Mouse (Mus musculus) lung, postnatal 14 days (tissue): ENCODE data around the gene Zfp444.

Source experiments
- DNase-seq: peaks from one replicate; pipeline ENCODE4 v3.0.0; 2021

Zfp444 gene

GRCm38 (mm10) chr7:6172006-6172649, at the start of gene Zfp444:
Zfp444 (plus strand) TSS chr7:6172226.
- peak; percentile 99 for DNase-seq

DNA sequence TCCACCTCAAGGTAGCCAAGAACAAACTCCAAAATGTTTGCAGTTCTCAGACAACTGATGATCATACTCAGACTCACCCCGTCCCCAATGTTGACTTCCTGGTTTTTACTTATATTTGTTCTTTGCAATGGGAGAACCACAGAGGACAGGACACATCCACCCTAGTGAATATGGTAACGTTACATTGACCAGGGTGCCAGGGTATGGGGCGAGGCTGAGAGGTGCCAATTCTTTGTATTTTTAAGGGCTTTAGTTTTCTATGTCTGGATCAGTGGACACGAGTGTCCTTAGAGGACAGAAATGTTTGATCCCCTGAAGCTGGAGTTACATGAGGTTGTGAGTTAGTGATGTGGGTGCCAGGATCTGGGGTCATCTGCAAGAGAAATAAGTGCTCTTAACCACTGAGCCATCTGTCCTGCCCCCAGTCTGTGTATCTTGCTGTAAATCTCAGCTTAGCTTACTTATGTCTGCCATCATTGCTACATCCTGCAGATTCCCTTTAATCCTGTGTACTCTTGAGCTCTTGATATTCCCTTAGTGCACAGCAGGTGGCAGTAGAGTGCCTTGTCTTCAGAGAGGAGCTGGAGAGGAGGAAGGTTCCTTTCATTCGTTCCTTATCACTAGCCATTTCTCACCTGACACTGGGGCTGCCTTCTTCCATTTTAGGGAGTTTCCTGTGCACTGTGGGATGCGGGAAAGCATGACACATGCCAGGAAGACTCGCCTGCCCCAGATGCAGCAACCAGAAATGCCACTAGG, 45.2 kb upstream of the Zfp444 start:
- DNase-seq: peak; percentile 87

DNA sequence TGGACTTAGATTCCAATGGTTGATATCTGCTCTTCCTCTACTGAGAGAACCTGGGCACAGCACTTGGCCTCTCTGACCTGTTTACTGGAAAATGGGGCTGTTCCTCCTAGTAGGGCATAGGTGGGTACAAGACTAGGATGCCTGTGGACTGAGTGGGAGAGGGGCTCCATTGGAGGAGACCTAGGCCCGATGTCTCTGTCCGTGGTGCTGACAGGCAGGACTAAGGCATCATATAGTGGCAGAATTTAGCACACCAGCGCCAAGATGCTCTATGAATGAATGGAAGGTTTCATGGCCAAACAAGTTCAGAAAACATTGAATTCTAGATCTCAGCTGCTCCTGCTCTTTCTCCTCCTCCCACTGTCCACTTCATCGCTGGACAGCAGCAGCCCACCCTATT, 41.7 kb upstream of the Zfp444 start:
- DNase-seq: no peak

DNA sequence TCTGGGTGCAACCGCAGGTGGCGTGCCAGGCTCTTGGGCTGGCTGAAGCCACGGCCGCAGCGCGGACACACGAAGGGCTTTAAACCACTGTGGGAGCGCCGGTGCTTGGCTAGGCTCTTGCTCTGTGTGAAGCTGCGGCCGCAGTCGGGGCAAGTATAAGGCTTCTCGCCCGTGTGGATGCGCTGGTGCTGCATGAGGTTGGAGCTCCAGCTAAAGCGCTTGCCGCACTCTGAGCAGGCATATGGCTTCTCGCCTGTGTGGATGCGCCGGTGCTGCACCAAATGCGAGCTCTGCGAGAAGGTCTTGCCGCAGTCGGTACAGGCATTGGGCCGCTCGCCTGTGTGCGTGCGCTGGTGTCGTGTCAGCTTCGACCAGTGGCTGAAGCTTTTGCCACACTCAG, 39.4 kb upstream of the Zfp444 start:
- DNase-seq: no peak

GRCm38 (mm10) chr7:6136497-6136896, 35.5 kb upstream of the Zfp444 start:
- DNase-seq: no peak

DNA sequence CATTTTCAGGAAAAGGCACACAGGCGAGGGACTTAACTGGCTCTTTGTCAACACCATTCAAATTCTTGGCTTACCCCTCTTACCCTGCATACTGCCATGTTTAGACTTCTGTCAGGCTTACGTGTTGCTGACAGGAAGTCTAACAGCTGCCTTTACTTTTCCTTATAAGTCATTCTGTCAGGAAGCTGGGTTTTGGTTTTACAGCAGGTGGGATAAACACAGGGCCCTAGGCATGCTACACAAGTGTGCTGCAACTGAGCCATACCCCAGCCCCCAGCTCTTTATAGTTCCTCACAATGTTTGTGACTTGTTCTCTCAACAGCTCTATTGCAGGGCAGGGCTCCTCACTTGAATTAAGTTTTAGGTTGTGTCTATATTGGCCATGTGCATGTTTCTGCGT, 32.7 kb upstream of the Zfp444 start:
- DNase-seq: no peak

- no peak for DNase-seq
These were observed 28.0 kb upstream of the Zfp444 start for GRCm38 (mm10) chr7:6143991-6144531.

DNA sequence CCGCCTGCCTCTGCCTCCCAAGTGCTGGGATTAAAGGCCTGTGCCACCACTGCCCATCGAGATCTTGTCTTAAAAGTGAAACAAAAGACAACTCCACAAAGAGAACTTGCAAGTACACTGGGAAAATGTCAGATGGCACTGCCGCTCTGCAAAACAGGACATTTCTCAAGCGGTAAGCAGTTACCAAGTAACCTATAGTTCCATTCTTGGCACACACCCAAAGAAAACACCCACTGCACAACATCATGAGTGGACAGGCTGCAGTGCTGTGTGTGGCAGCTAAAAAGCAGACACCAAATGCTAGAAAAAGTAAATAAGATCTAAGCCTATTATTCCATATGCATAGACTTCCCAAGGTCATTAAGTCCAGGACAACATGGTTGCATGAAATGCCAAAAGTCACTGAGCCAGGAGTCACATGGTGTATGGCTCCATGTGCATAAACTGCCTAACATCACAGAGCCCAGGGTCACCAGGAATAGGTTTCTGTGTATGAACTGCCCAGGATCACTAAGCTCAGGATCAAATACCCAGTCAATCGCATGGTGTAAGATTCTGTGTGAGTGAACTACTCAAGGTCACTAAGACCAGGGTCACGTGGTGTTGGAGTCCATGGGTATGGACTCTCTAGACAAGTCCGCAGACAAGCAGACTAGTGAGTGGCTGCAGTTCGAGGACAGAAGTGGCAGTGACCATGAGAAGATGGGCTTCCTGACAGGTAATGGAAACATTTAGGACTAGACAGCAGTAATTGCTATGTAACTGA, 26.4 kb upstream of the Zfp444 start:
- no peak for DNase-seq

DNA sequence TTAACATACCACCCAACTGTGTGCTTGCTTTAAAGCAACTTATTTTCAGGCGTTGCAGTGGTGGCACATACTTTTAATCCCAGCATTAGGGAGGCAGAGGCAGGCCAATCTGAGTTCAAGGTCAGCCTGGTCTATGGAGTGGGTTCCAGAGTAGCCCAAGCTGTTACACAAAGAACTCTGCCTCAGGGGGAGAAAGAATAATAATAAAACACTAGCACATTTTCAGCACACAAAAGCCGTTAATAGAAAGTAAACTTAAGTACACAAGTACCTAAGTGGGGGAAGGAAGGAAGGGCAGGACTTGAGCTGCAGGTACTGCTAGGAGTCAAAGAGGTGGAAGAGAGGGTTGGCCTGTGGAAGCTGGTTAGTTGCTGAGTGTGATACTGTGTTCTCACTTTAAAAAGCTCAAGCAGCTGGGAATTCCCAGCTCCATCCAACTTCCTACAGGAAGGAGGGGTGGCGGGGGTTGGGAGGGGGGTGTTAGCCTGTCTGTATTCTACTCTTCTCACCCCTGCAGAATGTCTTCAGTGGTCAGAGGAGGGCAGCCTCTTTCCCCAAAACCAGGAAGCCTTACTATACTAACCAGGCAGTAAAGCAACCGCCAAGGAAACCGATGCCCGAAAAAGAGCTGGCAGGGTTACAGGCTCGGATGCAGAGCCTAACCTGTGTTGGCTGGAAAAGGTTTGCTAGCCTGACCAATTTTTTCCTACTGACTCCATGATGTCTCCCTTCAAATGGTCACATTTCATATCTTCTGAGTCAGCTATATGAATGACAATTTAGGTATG, 25.6 kb upstream of the Zfp444 start:
- DNase-seq: no peak

DNA sequence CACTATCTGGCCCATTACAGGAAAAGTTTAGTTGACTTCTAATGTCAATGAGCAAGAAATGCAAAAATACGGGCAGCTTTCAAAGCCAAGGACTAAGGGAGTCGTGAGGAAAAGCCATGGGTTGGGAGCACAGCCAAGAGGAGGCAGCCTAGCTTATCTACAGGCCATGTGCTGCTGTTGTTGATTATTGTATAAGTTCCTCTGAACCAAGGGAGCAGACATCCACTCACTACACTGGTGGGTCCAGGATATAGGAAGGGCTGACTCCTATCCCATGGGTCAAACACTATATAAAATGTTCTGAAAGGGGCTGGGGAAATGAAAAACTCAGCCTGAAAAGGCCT, 25.1 kb upstream of the Zfp444 start:
- DNase-seq: no peak

DNA sequence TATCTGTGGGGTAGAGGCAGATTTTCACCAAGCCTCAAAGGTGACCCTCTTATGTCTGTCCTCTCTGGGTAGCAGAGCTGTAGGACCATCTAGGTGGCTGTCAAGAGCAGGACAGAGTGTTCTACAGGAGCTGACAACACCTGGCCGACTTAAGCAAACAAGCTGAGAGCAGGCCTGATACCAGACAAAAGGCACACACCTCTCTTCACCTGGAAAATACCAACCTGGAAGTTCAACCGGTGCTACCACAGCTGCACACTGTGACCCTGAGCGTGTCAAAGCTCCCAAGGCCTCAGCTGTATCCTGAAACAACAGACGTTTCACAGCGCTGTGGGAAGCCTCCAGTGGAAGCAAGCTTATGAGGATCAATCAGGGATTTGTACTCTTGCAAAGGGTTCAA, 24.3 kb upstream of the Zfp444 start:
- no peak for DNase-seq

- DNase-seq: no peak
These were observed 20.8 kb upstream of the Zfp444 start for GRCm38 (mm10) chr7:6151266-6151665.

- no peak for DNase-seq
These were observed 20.0 kb upstream of the Zfp444 start for GRCm38 (mm10) chr7:6152036-6152435.

DNA sequence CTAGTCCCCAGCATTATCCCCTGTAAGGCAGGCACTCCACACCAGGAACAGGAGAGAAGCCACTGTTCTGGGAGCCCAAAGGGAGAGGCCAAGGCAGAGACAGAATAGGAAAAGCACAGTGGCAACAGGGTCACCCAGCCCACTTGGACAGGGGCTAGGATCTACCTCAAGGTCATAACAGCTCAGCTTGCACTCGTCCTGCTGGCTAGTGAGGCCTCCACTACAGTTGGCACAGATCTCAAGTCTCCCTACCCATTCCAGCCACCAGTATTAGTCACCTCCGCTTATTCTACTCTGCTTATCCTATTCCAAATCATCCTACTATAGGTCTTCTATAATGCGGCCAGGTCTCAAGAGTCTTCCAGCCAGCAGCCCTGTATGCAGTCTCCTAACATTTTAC, 18.9 kb upstream of the Zfp444 start:
- DNase-seq: no peak

DNA sequence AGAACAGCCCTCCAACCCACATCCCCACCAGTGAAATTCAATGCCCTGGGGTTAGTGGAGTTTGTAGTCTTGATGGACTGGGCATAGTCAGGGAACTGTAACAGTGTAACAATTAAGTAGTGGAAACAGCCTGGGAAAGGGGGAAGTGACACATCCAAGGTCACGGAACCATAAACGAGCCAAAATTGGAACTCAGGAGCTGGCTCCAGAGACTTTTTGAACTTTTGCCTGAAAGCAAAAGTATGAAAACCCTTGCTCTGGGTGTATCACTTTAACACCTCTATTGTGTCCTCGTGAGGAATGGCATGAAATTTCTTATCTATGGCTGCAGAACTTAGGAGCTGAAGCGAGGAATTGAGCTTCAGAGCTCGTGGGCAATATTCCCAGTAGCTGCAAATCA, 17.9 kb upstream of the Zfp444 start:
- DNase-seq: no peak

- peak; percentile 85 for DNase-seq
These were observed 16.8 kb upstream of the Zfp444 start for GRCm38 (mm10) chr7:6155031-6155872.

DNA sequence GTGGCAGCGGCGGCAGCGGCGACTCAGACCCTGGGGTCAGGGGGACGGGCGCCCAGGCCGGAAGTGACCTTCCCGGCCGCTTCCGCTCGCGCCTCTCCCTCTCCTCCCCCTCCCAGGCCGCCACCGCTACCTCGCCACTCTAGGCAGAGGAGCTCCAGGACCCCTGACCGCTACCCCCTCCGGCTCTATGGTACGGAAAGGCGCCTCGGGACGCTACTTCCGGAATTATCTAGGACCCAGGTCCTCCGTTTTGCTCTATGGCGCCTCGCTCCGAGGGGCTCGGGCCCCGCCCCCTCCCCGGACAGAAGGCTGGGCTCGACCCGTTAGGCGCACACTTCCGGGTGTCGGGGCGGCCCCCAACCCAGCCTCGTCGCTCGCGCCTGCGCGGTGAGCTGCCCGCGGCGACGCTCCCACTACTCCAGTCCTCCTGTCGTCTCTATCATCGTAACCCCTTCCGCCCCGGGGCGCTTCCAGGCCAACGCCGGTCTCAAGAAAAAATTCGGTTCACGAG, 16.1 kb upstream of the Zfp444 start, which contains the start of gene Zfp787:
TSS of gene Zfp787 (minus strand) at position 97 of the 511 bp plus-strand sequence.
- DNase-seq: peak; percentile 96

DNA sequence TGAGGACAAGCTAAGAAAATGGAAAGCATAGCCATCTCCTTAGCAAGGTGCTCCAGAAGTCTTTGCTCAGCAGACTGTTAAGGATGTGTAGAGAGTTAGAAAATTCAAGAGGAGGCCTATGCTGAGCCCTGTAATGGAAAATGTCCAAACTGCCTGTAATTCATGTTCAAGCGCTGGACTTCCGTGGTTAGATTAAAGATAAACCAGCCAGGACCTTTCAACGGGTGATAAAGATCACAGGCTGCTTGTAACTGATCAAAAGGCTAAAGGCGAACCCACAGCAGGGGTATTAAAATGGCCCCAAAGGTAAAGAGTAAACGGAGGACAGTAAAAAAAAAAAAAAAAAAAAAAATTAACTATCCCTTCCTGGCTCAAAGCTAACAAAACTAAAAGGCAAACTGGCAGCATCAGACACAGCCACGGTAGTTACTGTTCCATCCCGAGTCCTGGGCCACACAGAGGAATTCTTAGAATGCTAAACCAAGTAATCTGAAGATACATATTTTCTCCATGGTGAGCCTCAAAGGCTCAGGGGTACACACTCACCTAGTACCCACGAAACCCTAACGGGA, 15.0 kb upstream of the Zfp444 start:
- no peak for DNase-seq

DNA sequence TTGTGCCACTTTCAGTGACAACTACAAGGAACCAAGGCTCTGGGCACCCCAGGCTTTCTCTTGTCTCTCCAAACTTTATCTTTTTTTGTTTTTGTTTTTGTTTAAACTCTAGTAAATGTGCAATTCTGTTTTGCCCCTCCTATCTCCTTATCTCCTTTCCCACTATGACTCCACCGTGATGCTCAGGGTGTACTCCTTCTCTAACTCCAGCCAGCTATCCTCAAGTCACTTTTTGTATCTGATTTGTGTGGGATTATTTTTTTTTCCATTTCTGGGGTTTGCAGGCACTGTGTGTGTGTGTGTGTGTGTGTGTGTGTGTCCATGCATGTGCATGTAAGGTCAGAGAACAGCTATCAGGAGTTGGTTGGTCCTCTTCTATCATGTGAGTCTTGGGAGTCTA, 14.5 kb upstream of the Zfp444 start:
- DNase-seq: no peak

DNA sequence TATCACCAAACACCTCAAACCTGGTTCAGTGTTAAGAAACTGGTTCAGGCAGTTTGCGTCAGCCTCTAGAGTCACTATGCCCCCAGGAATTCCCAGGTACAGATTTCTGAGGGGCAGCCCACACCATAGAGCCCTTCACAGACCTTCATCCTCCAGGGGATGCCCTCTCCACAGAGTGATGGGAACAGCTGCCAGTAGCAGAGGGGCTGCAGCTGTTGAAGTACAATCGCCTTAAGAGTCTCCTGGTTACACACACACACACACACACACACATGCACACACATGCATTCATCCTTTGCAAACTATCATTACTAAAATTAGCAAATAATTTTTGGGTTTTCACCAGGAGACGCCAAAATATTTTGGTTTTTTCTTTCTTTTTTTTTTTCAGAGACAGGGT, 12.4 kb upstream of the Zfp444 start:
- no peak for DNase-seq

- no peak for DNase-seq
These were observed 10.5 kb upstream of the Zfp444 start for GRCm38 (mm10) chr7:6161541-6161940.
